Mouse (Mus musculus): ENCODE results near the gene Tex44. TPM values are rescaled to one million over a fixed set of nuclear protein-coding genes. Genes with fewer than 3 reads are reported as not detected.
"Not testable (repeated sequence)": the region's sequence is repeated elsewhere in the genome, so short reads cannot be mapped to it uniquely, and the experiment has no call there.

Gene Tex44
- polyA plus RNA-seq, 1 experiment from 2014 or later = not detected

GRCm38 (mm10) chr1:86456892-86457581 is 30.9 kb downstream of the Tex44 start:
- no peaks in the 10 kb centered on the region for H3K4me1 ChIP-seq
- WGBS = 67% methylated on average over 13 of the region's 13 CpGs
- H3K4me2 ChIP-seq (replicated peaks) = no peak overlapping the region

GRCm38 (mm10) chr1:86459371-86459770 is 33.2 kb downstream of the Tex44 start:
- Histone ChIP-seq H3K36me3 (no peaks in the 10 kb centered on the region), H3K27me3 (replicated peaks) (no peaks in the 10 kb centered on the region), H3K9ac (no peak overlapping the region), H3K4me2 (replicated peaks) (no peak overlapping the region), H3K4me1 (no peaks in the 10 kb centered on the region), H3K4me3 (no peak overlapping the region), H3K27ac (no peak overlapping the region), H3K9me3 (0 out of 2 replicates have a peak, but pooled peaks cover 8% of the 10 kb centered on the region)
- WGBS = 88% methylated on average over 4 of the region's 4 CpGs
- ATAC-seq (ENCODE audit: low FRiP score, low read depth) = no peak

More at GRCm38 (mm10) chr1:86456892-86457581, 30.9 kb downstream of the Tex44 start:
- Histone ChIP-seq H3K4me3 (no peak overlapping the region), H3K9ac (no peak overlapping the region), H3K27ac (no peak overlapping the region), H3K9me3 (0 out of 2 replicates have a peak, but pooled peaks cover 8% of the 10 kb centered on the region), H3K36me3 (no peaks in the 10 kb centered on the region), H3K27me3 (replicated peaks) (no peaks in the 10 kb centered on the region)
- ATAC-seq (ENCODE audit: low FRiP score, low read depth) = no peak

DNA sequence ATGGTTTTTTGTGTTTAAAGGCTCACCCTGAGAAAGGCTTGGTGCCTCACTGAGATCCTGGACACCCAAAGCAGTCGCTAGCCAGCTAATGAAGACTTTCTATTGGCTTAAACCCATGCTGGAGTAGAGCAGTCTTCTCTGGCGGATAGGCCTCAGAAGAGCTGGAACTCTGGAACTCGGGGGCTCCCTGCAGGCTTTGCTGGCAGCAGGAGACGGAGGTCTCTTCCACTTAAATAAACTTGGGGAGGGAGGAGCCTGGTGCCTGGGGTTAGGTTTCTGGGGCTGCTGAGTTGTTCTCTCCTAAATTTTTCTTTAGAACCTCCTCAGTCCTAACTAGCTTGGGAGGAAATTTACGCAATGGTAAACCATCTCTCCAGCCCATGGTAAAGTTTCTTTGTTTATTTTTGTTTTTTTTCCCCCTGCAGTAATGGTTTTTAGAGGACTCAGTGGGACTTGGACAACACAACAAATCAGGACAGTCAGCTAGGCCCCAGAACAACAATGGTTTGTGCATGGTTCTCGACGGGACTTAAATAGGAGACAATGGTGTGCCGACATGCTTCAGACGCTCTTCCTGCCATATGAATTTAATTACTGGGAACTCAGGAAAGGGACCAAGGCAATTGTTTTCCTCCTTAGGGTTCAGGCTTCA is 38.2 kb downstream of the Tex44 start:
- Histone ChIP-seq H3K4me1 (no peaks in the 10 kb centered on the region), H3K9me3 (0 out of 2 replicates have a peak, but pooled peaks cover 12% of the 10 kb centered on the region), H3K4me2 (replicated peaks) (no peak overlapping the region), H3K36me3 (no peaks in the 10 kb centered on the region), H3K9ac (no peak overlapping the region), H3K27ac (peak overlapping the region; percentile 17; the same call in 1 of the 2 replicates), H3K4me3 (no peak overlapping the region), H3K27me3 (replicated peaks) (no peaks in the 10 kb centered on the region)
- WGBS = 29% methylated on average over 9 of the region's 9 CpGs
- no peak for ATAC-seq (ENCODE audit: low FRiP score, low read depth)

- Histone ChIP-seq H3K9ac (no peak overlapping the region), H3K9me3 (0 out of 2 replicates have a peak, but pooled peaks cover 12% of the 10 kb centered on the region), H3K4me1 (no peaks in the 10 kb centered on the region), H3K27me3 (replicated peaks) (no peaks in the 10 kb centered on the region), H3K27ac (peak overlapping the region; percentile 17; the same call in 1 of the 2 replicates), H3K36me3 (no peaks in the 10 kb centered on the region), H3K4me3 (no peak overlapping the region), H3K4me2 (replicated peaks) (no peak overlapping the region)
- WGBS = 32% methylated on average over 4 of the region's 4 CpGs
- no peak for ATAC-seq (ENCODE audit: low FRiP score, low read depth)
These were observed 38.7 kb downstream of the Tex44 start for GRCm38 (mm10) chr1:86464875-86465224.

DNA sequence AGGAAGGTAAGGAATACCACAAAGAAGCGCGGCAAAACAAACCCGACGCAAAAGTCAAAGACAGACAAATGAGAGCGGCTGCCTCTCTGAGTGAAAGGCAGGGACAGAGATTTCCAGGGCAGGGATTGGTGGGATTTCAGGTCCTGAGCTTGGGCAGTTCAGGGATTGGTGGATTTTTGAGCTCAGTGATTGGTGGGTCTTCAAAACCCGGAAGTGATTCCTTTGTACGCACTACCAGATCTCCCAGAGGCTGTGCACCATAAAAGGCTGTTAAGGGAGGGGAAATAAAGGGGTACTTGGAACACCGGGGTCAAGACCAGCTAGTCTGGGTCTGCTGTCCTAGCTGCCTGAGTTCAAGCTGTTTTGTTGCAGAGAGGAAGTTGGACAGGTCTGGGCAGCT is 41.3 kb downstream of the Tex44 start:
- Histone ChIP-seq H3K27ac (no peak overlapping the region), H3K9ac (no peak overlapping the region), H3K36me3 (no peaks in the 10 kb centered on the region), H3K4me2 (replicated peaks) (no peak overlapping the region), H3K27me3 (replicated peaks) (no peaks in the 10 kb centered on the region), H3K9me3 (0 out of 2 replicates have a peak, but pooled peaks cover 4% of the 10 kb centered on the region), H3K4me3 (no peak overlapping the region), H3K4me1 (peaks cover 8% of the 10 kb centered on the region; the same call in 1 of the 2 replicates)
- ATAC-seq (ENCODE audit: low FRiP score, low read depth) = no peak
- 86% methylated on average over 8 of the region's 8 CpGs for WGBS

DNA sequence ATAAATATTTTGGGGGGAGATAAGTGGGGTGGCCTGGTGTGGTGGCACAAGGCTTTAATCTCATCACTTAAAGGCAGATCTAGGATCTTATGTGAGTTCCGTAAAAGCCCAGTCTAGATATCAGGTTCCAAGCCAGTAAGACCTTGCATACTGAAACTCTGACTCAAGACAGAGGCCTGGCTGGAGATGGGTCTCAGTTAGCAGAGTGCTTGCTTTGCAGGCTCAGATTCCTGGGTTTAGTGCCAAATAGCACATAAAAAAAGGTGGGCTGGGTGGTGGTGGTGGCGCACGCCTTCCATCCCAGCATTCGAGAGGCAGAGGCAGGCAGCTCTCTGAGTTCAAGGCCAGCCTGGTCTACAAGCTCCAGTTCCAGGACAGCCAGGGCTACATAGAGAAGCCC is 43.7 kb downstream of the Tex44 start:
- Histone ChIP-seq H3K9ac (no peak overlapping the region), H3K4me1 (peaks cover 13% of the 10 kb centered on the region; the same call in 1 of the 2 replicates), H3K27ac (no peak overlapping the region), H3K9me3 (0 out of 2 replicates have a peak, but pooled peaks cover 4% of the 10 kb centered on the region), H3K27me3 (replicated peaks) (no peaks in the 10 kb centered on the region), H3K4me3 (no peak overlapping the region), H3K36me3 (no peaks in the 10 kb centered on the region), H3K4me2 (replicated peaks) (no peak overlapping the region)
- 95% methylated on average over 4 of the region's 4 CpGs for WGBS
- no peak for ATAC-seq (ENCODE audit: low FRiP score, low read depth)

DNA sequence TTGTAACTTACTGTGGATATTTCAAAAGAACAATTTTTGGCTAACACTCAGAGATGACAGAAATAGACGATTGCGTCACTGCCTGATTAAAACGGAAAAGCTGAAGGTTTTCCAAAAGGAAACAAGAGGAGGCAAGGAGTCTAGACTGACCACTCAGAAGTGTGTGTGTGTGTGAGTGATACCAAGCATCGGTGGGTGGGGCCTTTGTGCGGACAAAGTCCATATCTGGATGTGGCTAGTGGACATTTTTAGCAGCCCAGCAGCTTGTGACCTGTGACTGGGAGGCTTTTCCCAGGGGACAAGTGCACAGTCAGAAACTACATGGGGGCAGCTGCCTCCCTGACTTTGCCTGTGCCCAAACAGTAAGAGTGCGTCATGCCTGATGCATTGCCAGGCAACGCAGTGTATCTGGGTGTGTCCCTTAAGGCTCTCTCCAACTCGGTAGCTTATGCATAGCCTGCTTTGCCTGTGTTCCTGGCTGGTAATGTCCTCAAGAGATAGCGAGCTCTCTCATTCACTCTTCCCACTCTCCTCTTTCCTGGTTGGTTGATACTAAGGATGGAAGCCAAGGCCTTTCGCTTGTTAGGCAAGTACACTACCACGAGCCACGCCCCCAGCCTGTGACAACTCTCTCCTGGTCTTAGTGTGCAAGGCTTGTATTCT is 44.5 kb downstream of the Tex44 start:
- peaks cover 13% of the 10 kb centered on the region; the same call in 1 of the 2 replicates for H3K4me1 ChIP-seq
- no peaks in the 10 kb centered on the region for H3K36me3 ChIP-seq
- no peak overlapping the region for H3K9ac ChIP-seq
- ATAC-seq (ENCODE audit: low FRiP score, low read depth) = no peak
- no peak overlapping the region for H3K27ac ChIP-seq
- whole genome bisulfite sequencing = 80% methylated on average over 12 of the region's 12 CpGs
- no peak overlapping the region for H3K4me2 ChIP-seq (replicated peaks)
- 0 out of 2 replicates have a peak, but pooled peaks cover 4% of the 10 kb centered on the region for H3K9me3 ChIP-seq
- no peak overlapping the region for H3K4me3 ChIP-seq
- no peaks in the 10 kb centered on the region for H3K27me3 ChIP-seq (replicated peaks)

DNA sequence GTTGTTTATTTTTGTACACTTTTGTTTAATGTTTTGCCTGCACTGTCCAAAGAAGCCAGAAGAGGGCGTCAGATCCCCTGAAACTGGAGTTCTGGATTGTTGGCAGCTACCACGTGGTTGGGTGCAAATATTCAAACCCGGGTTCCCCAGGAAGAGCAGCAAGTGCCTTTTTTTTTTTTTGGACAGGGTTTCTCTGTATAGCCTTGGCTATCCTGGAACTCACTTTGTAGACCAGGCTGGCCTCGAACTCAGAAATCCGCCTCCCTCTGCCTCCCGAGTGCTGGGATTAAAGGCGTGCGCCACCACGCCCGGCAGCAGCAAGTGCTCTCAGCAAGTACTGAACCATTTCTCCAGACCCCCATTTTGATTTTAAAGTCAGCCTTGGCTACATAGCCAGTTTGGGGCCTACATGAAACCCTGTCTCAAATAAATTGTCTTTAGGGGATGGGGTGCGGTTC is 45.4 kb downstream of the Tex44 start:
- H3K27ac ChIP-seq; H3K9ac ChIP-seq; ATAC-seq (ENCODE audit: low FRiP score, low read depth); H3K4me3 ChIP-seq; H3K9me3 ChIP-seq; H3K27me3 ChIP-seq (replicated peaks); H3K36me3 ChIP-seq; H3K4me2 ChIP-seq (replicated peaks): not testable (repeated sequence)
- H3K4me1 ChIP-seq = peaks cover 13% of the 10 kb centered on the region; the same call in 1 of the 2 replicates
- 72% methylated on average over 11 of the region's 11 CpGs for WGBS

GRCm38 (mm10) chr1:86472197-86472952 is 46.2 kb downstream of the Tex44 start:
- no peaks in the 10 kb centered on the region for H3K27me3 ChIP-seq (replicated peaks)
- no peak for ATAC-seq (ENCODE audit: low FRiP score, low read depth)
- H3K27ac ChIP-seq = no peak overlapping the region
- no peaks in the 10 kb centered on the region for H3K36me3 ChIP-seq
- 22% methylated on average over 31 of the region's 31 CpGs for WGBS
- no peaks in the 10 kb centered on the region for H3K9me3 ChIP-seq
- no peak overlapping the region for H3K4me3 ChIP-seq
- peak overlapping the region; percentile 52 for H3K4me2 ChIP-seq (replicated peaks)
- peaks cover 13% of the 10 kb centered on the region; the same call in 1 of the 2 replicates for H3K4me1 ChIP-seq
- H3K9ac ChIP-seq = peak overlapping the region; percentile 26; the same call in 1 of the 2 replicates

DNA sequence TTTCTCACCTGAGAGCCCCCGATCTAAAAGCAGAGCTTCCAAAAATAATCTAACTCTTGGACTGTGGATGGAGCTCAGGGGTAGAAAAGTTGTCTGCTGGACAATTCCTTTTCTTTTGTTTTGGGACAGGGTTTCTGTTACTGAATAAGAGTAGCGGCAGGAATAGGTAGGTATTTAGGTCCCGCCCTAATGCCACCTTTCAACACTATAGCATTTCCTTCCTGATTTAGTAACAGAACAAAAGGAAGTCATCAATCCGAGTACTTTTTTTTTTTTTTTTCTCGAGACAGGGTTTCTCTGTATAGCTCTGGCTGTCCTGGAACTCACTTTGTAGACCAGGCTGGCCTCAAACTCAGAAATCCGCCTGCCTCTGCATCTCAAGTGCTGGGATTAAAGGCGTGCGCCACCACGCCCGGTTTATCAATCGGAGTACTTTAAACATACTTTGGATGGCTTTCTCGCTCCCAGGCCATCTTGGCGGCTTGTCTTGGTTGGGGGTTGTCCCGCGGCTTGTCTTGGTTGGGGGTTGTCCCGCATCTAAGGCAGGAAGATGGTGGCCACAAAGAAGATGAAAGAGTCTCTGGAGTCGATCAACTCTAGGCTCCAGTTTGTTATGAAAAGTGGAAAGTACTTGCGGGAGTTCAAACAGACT is 47.1 kb downstream of the Tex44 start:
- H3K9me3 ChIP-seq = no peaks in the 10 kb centered on the region
- H3K27ac ChIP-seq = no peak overlapping the region
- no peak for ATAC-seq (ENCODE audit: low FRiP score, low read depth)
- H3K4me2 ChIP-seq (replicated peaks) = no peak overlapping the region
- H3K4me1 ChIP-seq = peaks cover 13% of the 10 kb centered on the region; the same call in 1 of the 2 replicates
- 94% methylated on average over 18 of the region's 18 CpGs for WGBS
- H3K27me3 ChIP-seq (replicated peaks) = no peaks in the 10 kb centered on the region
- no peak overlapping the region for H3K4me3 ChIP-seq
- H3K36me3 ChIP-seq = no peaks in the 10 kb centered on the region
- H3K9ac ChIP-seq = no peak overlapping the region
